Mouse (Mus musculus) left cerebral cortex, postnatal 25 days (tissue): Measurements from ENCODE around the gene Sarnp. TPM values are rescaled to one million over a fixed set of nuclear protein-coding genes. Genes with fewer than 3 reads are reported as not detected.
A peak's percentile ranks its signal among the peaks of the same experiment; 100 is the strongest.

Experiments
- DNase-seq, 2 experiments: peaks; one replicate each; pipeline ENCODE4 v3.0.0; 2022; ENCODE audit warnings: low spot score in 2 of 2, mixed read lengths in 1 of 2
- intact Hi-C: fragments of 180-260 bp; cut with DNase I; formaldehyde crosslinking; loops from one replicate; pipeline ENCODE4 v1.15.1; 2025
- total RNA-seq, 2 experiments: library from RNA; stranded (reverse); gene quantifications; 2 replicates each; pipeline ENCODE4 v1.2.3; 2021

The Sarnp gene
- 10 to 100 TPM; 37.1 to 40.7 TPM for total RNA-seq

GRCm38 (mm10) chr10:128817033-128817432 is at the start of gene Sarnp:
Gene Sarnp (plus strand): TSS chr10:128817333.
- DNase-seq = no peak

GRCm38 (mm10) chr10:128772895-128773294 is 44.2 kb upstream of the Sarnp start:
- no peak for DNase-seq
- intact Hi-C loops = no loop called here

More at GRCm38 (mm10) chr10:128817033-128817432, at the start of gene Sarnp:
- intact Hi-C loops = no loop called here

- intact Hi-C loops = no loop called here
- no peak for DNase-seq
These were observed 43.4 kb upstream of the Sarnp start for GRCm38 (mm10) chr10:128773685-128774084.

GRCm38 (mm10) chr10:128778441-128778840 is 38.7 kb upstream of the Sarnp start:
- no peak for DNase-seq
- intact Hi-C loops = no loop called here

- intact Hi-C loops = no loop called here
- DNase-seq = no peak
These were observed 37.9 kb upstream of the Sarnp start for GRCm38 (mm10) chr10:128779011-128779795.

- no peak for DNase-seq
- intact Hi-C loops = no loop called here
These were observed 36.9 kb upstream of the Sarnp start for GRCm38 (mm10) chr10:128780200-128780599.

- intact Hi-C loops = no loop called here
- DNase-seq = no peak
These were observed 26.6 kb upstream of the Sarnp start, which contains the start of gene Mmp19 for GRCm38 (mm10) chr10:128790398-128791124. Gene Mmp19 (plus strand): TSS chr10:128790910.

- intact Hi-C loops = no loop called here
These were observed 25.1 kb upstream of the Sarnp start for GRCm38 (mm10) chr10:128792041-128792440.

GRCm38 (mm10) chr10:128793258-128793657 is 23.9 kb upstream of the Sarnp start:
- intact Hi-C loops = no loop called here
- no peak for DNase-seq

More at GRCm38 (mm10) chr10:128792041-128792440, 25.1 kb upstream of the Sarnp start:
- DNase-seq = no peak

- intact Hi-C loops = no loop called here
- no peak for DNase-seq
These were observed 22.7 kb upstream of the Sarnp start for GRCm38 (mm10) chr10:128794391-128794790.

GRCm38 (mm10) chr10:128795581-128795980 is 21.6 kb upstream of the Sarnp start:
- no peak for DNase-seq
- intact Hi-C loops = no loop called here

- DNase-seq = no peak
- intact Hi-C loops = no loop called here
These were observed 18.5 kb upstream of the Sarnp start for GRCm38 (mm10) chr10:128798676-128799075.

GRCm38 (mm10) chr10:128801981-128802495 is 15.1 kb upstream of the Sarnp start:
- no peak for DNase-seq
- intact Hi-C loops = no loop called here

- DNase-seq = no peak
- intact Hi-C loops = no loop called here
These were observed 14.2 kb upstream of the Sarnp start for GRCm38 (mm10) chr10:128802956-128803355.

GRCm38 (mm10) chr10:128803361-128803760 is 13.8 kb upstream of the Sarnp start:
- DNase-seq = no peak
- intact Hi-C loops = no loop called here

- intact Hi-C loops = loop anchor here (1.0 kb wide), 1 partner anchor 56 kb away; no protein-coding TSS in a partner anchor
These were observed 13.3 kb upstream of the Sarnp start, which contains the start of gene Dnajc14 for GRCm38 (mm10) chr10:128803771-128804270. Gene Dnajc14 (plus strand): TSS chr10:128804062.

GRCm38 (mm10) chr10:128804271-128805091 is 12.7 kb upstream of the Sarnp start, which contains the start of gene Tmem198b:
Gene Tmem198b (minus strand): TSS chr10:128804370.
- DNase-seq = peak; percentile 73 to 78
- intact Hi-C loops = loop anchor here (1.0 kb wide), 1 partner anchor 56 kb away; no protein-coding TSS in a partner anchor

More at GRCm38 (mm10) chr10:128803771-128804270, 13.3 kb upstream of the Sarnp start, which contains the start of gene Dnajc14:
- peak; percentile 74 to 83 for DNase-seq

GRCm38 (mm10) chr10:128805092-128806000 is 11.8 kb upstream of the Sarnp start:
- intact Hi-C loops = no loop called here
- DNase-seq = peak; percentile 94 to 97
